Mouse (Mus musculus) kidney, postnatal 14 days (tissue): Measurements from ENCODE around the gene Wt1.

ENCODE experiments used
- DNase-seq: peaks from one replicate; pipeline ENCODE4 v3.0.0; 2022; ENCODE audit warnings: mixed read lengths

Gene Wt1

DNA sequence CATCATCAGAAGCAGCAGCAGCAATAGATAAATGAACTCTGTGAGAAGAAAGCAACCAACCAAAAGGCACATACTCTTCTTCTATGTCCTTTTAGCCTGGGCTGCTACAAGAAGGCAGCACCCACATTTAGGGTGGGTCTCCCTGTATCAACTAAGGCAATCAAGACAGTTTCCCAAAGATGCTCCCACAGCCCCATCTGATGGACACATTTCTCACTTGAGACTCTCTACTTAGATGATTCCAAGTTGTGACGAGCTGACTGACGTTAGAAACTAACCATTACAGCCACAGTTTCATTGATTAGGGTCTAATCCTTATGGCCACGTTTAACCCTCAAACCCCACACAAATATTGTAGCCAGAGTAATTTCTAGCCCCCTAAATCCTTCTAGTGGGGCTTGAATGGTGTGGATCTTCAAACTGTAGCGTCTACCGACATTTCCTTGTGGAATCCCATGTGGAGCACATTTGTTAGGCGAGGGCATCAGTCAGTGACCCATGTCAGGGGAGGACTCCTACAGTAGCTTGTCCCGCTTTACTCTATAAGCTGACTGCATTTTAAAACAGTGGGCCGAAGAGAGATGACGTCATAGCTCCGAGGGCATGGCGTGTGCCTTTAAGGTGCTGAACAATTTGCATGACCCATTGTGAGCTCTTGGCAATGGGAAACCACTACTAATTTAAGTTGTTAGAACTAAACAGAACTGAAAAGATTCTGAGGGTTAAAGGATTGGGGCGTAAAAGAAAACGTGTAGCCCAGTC lies 59.6 kb downstream of the Wt1 start:
- no peak for DNase-seq

DNA sequence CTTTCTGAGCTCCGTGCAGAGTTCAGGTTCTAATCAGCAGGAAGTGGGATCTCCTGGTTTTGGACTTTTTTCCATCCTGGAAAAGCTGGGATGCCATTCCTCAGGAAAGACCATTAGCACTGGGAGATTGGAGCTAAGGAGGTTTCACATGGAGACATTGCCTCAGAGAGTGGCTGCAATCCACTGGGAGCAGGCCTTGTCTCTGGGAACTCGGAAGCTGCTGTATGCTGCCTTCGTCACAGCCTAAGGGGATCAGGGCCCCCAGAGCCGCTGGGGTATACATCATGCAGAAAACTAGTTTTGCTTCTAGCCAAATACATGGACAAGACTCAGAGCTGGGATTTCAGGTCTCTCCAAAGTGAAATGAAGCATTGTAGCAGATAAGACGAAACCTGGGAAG lies 60.3 kb downstream of the Wt1 start:
- no peak for DNase-seq

DNA sequence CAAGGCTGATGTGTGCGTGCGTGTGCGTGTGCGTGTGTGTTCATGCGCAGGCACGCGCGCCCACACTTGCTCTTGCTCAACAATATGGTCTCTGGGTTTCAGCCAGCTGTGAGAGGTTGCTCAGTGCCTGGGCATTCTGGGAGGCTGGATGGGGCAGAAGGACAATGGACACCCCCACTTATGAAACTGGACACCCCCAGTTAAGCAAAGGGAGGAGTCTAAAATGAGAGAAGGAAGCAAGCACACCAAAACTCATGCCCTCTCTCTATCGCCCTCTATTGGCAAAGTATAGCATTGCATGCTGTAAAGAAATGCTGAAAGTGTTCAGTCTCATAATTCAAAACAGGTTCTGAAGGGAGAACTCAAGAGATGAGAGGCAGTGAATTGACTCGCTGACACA lies 61.9 kb downstream of the Wt1 start:
- peak; percentile 6 for DNase-seq

DNA sequence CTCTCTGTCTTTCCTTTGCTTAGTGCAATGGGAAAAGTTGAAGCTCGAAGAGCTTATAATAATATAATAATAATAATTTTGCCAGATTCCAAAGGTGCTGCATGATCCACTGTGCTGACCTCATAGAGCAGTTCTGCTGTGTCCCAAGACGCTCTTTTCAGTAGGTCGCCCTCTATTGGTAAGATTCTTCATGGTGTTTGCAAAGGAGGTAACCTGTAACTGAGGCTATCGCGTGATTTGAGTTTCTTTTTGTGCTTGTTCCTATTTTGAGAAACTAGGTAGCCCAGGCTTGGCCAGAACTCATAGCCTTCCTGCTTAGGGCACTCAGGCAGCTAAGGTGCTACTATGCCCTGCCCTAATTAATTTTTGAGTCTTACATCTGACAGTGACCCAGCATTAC lies 63.0 kb downstream of the Wt1 start:
- DNase-seq, result peak; percentile 33

DNA sequence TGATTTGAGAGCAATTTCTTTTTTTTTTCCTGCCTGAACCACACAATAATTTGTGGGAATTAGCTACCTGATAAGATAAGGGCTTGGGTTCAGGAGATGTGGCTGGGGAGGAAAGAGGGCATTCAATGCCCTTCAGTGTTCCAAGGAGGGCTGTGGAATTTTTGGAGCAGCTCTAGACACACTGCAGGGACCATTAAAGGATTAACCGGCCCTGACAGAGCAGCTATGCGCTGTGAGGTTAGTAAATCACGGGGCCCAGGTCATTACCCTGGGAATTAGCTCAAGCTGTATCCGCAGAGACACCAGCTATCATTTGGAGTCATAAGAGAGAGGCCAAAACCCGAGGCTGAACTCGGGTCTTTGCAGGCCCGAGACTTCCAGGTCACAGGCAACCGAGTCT lies 73.8 kb downstream of the Wt1 start:
- no peak for DNase-seq

DNA sequence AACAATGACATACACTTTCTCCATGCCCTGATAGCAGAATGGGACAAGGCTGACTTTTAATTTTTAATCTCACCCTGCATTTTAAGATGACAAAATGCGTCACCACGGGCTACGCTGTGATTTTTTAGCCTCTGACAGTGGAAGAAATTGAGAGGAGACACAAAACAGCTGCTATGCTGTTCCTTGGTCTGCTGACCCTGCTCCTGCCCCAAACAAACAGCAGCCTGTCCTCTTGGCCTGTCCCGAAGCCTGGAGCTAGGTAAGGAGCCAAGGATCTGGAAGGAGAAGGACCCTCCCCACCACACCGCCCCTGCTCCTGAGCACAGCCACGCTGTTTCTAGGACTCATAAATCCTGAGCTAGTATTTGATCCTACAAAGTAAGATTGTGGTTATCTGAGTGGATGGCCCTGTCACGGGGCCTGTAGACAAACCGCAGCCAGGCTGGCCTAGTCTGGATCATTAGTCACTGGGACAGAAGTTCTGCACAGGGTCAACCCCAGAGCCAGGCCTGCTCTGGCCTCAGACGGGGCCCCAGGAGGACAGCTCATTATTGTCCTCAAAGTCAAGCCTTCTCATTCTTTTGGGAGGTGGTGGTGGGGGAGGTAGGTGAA lies 80.3 kb downstream of the Wt1 start:
- peak; percentile 44 for DNase-seq

DNA sequence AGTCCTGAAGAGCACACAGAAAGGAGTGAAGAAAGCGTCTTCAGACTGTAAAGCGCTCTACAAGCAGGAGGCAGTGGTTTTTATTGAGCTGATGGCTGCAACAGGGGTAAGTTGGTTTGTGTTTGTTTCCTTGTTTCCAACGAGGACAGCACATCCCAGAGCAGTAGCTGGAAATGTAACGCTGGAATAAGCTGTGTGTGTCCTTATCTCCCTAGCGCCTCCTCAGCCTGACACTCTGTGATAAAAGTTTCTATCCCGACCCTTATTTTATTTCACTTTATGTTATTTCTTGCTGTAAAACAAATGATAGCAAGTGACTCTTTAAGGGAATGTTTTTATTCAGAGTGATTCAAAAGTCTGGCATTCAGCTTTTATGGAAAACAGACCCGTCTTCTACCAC lies 86.5 kb downstream of the Wt1 start:
- no peak for DNase-seq

DNA sequence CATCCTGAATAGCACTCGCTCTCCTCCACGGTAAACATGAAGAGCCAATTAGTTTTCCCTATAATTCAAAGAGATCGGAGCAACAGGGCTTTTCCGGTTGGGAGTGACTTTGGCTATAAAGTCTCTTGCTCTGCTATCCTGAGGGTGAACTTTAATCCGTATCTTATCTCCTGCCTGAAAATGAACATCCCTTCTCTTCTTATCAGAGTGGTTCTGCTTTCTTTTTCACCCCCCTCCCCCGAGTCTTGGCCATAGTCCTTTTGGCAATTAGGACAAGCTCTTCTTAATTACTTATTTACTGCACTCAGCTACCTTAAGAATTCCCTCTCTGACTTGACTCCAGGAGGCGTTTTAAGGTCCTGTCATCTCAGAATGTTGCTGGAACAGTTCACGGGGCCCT lies 89.6 kb downstream of the Wt1 start:
- no peak for DNase-seq

DNA sequence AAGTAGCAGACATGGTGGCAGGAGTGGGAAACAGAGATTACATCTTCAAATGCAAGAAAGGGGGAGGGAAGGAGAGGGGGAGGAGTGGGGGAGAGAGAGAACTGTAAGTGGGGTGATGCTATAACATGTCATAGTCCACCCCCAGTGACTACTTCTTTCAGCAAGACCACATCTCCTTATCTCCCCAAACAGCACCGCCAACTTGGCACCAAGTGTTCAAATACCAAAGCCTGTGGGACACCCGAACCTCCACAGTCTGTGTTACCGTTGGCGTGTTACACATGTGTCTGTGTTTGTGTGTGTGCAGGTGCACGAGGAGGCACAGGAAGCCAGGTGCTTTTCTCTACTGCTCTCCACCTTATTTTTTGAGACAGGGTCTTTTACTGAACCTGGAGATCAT lies 92.9 kb downstream of the Wt1 start:
- DNase-seq, result no peak

DNA sequence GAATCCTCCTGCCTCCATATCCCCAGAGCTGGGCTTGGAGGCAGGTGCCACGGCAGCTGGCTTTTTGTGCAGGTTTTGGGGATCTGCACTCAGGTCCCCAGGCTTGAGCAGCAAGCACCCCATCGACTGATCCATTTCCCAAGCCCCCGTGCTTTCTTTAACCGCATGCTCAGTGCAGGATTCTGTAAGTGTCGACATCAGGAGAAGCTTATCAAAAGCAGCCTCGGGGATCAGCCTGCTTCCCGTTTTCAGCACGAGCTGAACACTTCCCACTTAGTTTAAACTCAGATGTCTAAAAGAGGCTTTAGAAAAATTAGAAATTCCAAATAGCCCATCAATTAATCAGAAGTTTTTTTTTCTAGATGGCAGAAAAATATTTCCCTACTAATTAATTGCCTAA lies 93.3 kb downstream of the Wt1 start:
- no peak for DNase-seq

DNA sequence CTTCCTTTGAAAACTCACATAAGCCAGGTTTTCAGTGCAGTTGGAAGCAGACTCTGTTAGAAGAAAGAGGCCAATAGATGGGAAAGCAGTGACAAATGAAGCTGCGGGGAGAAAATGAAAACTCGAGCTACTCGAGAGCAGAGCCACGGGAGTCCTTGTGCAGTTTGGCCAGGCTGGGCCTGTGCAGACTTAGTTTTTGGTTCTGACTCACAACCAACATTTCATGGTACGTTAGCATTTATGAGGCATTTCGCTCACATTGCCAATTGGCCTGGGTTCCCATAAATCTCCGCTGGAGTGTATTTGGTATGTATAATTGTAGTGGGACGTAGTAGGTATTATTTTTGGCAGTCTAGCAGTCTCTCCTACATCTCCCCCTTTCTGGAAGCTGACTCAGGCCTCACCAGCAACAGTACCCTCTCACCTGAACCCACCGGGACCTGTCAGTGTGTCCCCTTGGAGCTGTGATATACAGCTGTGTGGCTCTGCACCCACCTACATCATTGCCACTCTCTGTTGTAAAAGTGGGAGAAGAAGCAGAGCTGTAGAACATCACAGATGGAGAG lies 94.5 kb downstream of the Wt1 start:
- DNase-seq, result no peak
